Mouse (Mus musculus) mouse embryonic stem cell (cell line): ENCODE results near the gene Zfp775.
"Not testable (repeated sequence)": the region's sequence is repeated elsewhere in the genome, so short reads cannot be mapped to it uniquely, and the experiment has no call there.

ENCODE experiments used
- in situ Hi-C, 2 experiments: fragments of 300-500 bp; cut with MboI; formaldehyde crosslinking; loops; 1 replicate in 1 of 2; 3 replicates in 1 of 2; pipeline ENCODE4 v1.14.3; 2019 to 2020; ENCODE audit warnings: low sequenced_read_pairs in 2 of 2, low pct_unique_long_range_greater_than_20kb in 1 of 2, mixed read lengths in 1 of 2; ENCODE audit not compliant: unreplicated experiment in 1 of 2

The Zfp775 gene

DNA sequence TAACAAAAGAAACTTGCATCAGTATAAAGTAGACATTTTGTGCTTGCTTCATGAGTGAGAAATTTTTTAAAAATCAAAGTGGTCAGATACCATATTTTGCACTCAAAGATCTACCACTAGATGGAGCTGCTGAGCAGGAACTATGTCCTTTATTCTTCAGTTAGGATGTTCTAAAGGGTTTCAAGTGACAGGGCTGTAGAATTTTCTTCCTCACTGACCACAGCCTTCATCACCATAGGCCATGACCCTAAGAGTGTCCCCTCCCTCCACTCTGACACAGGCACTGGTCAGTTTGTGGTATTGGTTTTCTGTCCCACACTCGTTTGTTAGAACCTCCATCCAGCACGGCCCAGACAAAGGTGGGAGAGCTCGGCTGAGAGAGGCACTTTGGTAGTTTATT lies 19.8 kb upstream of the Zfp775 start:
- in situ Hi-C loops = no loop called here

DNA sequence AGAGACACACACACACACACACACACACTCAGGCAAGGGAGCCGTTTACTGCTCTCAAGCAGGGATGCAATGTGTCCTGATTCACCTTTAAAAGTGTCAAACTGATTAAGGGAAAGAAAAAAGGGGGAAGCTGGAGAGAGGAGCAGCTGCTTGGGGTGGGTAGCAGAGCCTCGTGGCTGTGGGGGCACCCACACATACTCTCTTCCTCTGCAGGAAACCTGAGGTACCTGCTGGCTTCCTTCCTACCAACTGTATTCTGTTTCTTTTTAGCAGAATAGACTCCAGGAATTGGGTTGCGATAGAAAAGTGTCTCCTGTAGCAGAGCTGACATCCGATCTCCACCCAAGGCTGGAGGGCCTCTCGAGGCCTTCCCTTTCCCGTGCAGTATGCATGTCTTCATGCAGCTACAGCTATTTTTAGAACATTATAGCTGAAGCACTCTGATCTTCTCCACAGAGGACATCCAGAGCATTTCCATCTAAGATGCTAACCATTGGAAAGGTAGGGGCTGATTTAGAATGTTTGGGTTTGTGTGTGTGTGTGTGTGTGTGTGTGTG lies 12.6 kb upstream of the Zfp775 start, which contains the start of gene Gm45021:
Gm45021 (plus strand) TSS at position 417 of the 557 bp plus-strand sequence.
- in situ Hi-C loops = no loop called here

DNA sequence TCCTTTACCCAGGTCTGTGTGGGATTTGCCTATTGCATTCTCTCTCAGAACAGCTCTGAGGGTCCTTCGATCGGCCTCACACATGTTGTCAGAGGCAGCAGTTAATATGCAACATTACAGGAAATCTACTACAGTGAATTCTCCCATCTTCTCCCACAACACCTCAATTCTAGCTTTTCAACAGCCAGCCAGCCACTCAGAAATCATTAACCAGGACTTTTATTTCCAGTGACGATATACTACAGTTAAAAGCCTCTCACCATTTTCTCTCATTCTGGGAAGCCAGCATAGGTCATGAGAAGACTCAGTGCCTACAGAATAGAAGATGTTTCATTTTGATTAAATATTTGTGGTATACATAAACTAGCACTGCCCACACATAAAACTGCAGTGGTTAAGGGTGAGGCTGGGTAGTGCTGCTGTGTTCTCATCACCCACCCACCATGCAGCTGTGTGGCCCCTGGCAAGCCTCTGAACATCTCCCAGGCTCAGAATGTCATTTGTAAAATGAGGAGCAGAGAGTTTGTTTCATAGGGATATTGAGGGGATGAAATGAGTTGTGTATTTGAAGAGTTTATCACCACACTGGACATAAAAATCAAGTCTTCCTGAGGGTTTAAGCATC lies 10.5 kb upstream of the Zfp775 start:
- in situ Hi-C loops = no loop called here

DNA sequence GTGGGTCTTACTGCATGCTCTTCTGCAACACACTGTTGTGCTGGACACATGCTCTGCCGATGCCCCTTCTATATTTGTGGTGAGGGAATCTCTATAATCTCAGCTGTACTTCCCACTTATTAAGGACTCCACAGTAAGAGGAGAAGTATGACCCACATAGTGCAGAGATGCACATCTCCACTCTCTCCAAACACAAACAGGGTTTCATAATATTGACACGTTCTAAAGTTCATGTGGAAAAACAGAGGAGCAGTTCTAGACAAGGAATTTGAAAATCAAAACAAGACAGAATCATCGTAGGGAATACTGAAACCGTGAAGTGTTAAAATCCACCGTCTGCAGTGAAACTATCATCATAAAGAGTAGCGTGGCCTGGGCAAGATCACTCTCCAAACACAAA lies 10.0 kb upstream of the Zfp775 start:
- in situ Hi-C loops = no loop called here

DNA sequence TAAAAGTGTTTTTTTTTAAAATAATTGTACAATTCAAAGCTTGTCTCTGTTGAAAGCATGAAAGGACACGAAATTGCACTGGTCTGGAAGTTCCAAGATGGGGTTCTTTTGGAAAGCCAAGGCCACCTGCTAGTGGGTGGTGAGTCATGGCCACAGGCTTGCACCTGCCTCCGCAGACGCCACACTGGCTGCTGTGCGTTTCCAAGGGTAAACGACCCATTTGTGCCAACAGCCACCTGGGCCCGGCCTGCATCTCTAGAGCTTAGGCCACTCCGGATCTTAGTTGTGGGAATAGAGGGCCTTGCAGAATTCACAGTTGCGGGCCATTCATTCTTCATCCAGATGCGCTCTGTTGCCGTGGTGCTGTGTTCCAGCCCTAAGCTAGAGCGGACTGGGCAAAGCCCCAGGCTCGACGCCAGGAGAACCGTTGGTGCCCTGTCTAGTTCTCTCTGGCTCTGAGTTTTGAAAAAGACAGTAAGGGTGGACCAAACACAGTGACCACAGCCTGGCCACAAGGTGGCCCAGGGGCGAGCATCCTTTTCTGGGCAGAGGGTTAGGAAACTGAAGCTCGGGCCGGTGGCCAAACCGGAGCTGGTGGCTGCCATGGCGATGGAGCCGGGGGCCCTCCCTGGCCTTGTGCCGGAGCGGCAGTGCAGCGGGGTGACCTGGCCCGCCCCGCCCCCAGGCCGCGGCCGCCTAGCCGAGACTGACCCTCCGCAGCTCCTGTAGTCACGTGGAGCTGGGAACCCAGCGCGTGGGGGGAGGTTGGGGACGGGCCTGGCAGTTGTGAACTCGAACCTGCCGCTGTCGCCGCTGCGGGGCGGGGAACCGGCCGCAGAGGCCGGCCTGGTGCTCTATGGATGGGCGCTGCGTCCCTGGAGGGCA lies 8.5 kb upstream of the Zfp775 start, which contains the start of the genes Repin1 and Gm44965:
Repin1 (plus strand) TSS at position 726 of the 885 bp plus-strand sequence.
Gm44965 (plus strand) TSS at position 784 of the 885 bp plus-strand sequence.
- in situ Hi-C loops = no loop called here

DNA sequence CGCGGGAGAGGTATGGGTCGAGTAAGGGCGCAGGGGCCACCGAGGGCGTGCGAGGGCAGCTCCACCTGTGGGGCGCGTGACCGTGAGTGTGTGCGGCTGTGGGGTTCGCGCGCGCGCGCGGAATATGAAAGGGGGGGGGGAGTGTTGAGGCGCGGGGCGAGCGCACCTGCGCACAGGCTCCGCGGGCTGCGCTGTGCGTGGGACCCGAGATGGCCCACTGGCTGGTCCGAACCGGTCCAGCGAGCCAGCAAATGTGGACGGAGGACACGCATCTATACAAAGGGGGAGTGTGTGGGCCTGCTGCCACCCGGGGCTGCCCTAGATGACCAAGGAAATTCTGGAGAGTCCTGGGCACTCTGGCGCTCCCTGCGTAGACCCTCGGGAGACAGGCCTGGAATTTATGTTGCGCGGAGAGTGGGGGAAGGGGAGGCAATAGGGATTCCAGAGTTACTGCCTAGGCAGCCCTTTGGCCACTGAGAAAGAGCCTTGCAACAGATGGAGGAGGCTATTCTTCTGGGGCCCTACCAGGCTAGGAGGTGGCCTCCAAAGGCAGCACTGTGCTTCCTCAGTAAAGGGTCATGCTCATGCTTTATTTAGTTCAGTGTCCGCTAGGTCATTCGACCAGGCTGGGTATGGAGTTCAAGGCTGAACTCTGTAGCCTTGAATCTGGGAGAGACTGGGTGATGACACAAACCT lies 7.7 kb upstream of the Zfp775 start:
- in situ Hi-C loops = no loop called here

DNA sequence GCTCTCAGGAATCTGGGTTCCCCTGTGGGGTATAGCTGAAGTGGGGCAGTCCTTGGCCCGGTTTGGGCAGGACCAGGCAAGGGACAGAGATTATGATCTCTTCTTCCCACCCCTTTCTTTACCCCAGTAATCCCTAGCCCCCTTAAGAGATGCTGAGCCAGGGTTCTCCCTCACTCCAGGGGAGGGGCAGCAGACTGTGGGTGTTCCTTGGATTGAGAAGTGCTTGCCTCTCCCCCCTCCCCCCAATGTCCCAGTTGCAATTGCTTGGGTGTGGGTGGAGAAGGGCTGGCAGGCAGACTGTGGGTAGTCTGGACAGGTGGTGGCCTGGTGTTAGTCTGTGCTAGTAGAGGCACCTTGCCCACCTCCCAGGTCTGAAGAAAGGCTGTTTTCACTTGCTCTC lies 6.6 kb upstream of the Zfp775 start:
- in situ Hi-C loops = no loop called here

DNA sequence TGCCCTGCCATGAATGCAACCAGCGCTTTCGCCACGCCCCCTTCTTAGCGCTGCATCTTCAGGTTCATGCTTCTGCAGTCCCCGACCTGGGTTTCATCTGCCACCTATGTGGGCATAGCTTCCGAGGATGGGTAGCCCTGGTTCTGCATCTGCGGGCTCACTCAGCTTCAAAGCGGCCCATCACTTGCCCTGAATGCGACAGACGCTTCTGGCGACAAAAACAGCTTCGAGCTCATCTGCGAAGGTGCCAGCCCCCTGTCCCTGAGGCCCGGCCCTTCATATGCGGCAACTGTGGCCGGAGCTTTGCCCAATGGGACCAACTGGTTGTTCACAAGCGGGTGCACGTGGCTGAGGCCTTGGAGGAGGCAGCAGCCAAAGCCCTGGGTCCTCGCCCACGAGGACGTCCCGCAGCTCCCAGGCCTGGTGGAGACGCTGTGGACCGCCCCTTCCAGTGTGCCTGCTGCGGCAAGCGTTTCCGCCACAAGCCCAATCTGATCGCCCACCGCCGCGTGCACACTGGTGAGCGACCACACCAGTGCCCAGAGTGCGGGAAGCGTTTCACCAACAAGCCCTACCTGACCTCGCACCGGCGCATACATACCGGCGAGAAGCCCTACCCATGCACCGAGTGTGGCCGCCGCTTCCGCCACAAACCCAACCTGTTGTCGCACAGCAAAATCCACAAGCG lies 5.2 kb upstream of the Zfp775 start:
- in situ Hi-C loops = no loop called here

DNA sequence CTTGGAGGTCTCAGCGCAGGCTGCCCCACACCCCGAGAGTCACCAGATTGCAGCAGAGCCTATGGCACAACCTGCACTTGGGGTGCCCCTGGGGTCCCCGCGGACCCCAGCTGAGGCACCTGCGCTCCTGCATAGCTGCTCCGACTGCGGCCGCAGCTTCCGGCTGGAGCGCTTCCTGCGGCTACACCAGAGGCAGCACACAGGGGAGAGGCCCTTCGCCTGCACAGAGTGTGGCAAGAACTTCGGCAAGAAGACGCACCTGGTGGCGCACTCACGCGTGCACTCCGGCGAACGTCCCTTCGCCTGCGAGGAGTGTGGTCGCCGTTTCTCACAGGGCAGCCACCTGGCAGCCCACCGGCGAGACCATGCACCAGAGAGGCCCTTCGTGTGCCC lies 4.6 kb upstream of the Zfp775 start:
- in situ Hi-C loops = no loop called here

DNA sequence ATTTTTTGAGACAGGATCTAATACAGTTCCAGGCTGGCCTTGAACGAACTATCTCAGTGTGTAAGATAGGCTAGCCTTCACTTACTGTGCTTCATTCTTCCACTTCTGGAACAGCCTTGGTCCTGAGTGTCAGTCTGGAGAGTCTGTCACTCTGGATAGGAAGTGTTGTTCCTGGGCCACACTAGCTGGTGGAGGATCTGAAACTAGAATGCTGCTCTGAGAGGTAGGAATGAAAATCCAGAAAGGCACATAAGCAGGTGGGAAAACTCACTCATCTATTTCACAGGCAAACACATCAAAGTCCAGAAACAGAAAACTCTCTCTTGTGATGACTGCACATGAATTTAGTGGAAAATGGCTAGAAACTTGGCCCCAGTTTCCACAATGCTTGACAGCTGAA lies 1.3 kb upstream of the Zfp775 start:
- in situ Hi-C loops = no loop called here

DNA sequence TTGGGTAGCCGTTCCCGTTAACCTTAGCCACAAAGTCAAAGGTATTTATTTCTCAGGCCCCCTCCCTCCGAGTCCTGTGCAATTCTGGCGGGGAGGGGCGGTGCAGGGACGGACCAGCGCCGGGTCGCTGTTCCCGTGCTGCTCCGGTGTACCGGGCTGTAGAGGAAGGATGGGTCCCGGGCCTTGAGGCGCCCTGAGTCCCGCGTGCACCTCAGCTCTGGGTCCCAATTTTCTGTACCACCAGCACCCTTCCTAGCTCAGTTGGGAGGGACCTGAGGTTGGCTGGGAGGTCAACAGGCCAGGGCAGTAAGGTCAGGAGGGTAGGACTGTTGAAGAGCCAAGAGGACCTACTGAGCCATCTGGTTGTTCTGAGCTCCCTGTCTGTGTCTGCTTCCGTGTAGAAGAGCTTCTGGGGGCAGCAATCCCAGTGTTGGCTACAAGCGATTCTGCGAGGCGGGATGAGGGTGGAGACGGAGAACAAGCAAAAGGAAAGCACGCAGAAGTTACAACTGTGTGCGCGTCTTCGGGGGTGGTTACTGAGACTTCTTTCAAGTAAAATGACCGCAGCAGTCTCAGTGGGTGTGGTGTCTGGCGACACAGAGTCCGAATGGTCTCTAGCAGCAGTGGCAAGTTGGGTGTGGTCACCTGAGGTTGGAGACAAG lies 348 bp downstream of the Zfp775 start:
- in situ Hi-C loops = no loop called here

DNA sequence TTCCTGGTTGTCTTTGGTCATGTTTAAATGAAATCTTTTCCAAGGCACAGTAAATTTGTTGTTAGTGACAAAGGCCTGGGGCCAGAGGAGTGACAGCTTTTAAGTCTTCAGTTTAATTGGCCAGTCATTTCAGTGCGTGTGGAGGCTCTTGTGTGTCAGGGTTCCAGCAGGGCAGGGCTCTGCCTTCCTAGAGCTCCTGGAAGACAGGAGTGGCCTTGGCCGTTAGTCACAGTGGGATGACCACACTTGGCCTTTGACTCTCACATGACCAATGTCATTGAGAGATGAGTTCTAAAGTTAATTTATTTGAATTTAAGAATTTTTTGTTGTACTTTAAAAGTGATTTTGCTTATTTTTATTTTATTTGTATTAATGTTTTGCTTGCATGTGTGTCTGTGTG lies 6.3 kb downstream of the Zfp775 start:
- in situ Hi-C loops = no loop called here

DNA sequence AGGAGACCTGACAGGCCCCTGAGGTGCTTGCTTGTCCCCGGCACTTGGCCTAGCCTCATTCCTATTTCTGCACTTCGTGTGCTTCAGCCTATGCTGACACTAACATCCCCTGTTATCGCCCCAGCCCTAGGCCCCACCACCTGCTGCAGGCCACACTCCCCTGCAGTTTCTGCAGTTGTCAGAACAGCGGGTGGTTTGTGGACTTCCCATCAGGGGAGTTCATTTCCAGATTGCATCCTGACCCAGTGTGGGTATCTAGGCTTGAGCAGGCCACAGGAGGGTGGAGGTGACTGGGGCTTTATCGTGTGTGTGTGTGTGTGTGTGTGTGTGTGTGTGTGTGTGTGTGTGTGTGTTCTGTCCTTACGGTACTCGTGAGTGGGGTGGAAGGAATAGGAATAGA lies 7.6 kb downstream of the Zfp775 start:
- in situ Hi-C loops = no loop called here

DNA sequence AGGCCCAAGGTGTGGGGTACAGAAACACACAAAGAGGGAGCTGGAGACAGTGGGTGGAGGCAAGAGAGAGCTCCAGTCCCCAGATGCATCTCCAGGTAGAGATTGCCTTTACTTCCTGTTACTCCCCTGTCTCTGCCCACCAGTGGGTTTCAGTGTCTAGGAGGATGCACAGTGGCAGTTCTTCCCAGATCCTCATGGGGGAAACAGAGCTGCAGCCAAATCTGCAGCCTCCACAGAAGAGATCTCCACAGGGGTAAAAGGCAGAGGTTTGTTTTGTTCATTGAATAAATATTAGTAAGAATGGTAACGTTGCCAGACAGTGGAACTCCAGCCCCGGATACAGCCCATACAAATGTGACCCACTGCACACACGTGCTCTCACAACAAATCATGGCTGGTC lies 8.8 kb downstream of the Zfp775 start:
- in situ Hi-C loops = no loop called here

DNA sequence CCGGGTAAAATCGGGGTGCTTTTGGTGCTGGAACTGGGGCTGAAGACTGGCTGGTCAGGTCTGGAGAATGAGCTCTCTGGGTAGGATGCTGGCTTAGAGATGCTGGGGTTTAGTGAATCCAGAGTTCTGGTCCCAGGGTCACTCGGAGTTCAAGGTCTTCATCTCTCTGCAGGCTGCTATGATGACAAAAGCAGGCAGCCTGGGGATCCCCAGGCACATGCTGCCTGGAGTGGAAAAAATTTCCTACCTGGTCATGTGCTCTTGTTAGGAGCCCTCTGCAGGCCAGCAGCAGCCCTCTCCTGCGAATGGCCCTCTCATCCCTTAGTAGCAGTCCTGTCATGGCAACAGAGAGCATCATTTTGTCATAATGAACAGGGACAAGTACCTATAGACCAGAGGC lies 11.6 kb downstream of the Zfp775 start:
- in situ Hi-C loops = no loop called here

DNA sequence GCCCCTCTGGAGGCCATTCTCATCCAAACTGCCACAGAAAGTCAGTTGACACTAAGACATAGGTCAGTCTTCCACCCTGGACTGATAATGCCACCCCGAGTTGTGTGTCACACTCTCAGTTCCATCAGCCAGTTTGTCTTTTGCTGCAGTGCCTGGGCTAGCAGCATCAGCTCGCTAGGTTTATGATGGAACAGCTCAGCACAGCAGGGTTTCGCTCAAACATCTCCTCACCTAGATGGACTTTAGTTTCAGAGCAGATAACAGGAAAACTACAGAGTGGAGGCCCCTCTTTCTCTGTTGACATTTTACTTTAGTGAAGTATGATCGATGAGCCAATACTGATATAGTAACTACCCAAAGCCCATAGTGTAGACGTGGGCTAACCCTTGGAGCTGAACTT lies 12.9 kb downstream of the Zfp775 start:
- in situ Hi-C loops = no loop called here

DNA sequence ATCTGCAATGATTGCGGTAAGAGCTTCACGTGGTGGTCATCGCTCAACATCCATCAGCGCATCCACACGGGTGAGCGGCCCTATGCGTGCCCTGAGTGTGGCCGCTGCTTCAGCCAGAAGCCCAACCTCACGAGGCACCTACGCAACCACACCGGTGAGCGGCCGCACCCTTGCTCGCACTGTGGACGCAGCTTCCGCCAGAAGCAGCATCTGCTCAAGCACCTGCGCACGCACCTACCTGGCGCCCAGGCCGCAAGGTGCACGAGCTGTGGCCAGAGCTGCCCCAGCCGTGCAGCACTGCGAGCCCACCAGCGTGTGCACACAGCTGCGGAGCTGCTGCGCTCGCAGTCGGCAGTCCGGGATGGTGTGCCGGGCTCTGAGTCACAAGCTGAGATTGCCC lies 18.2 kb downstream of the Zfp775 start:
- in situ Hi-C loops = no loop called here

DNA sequence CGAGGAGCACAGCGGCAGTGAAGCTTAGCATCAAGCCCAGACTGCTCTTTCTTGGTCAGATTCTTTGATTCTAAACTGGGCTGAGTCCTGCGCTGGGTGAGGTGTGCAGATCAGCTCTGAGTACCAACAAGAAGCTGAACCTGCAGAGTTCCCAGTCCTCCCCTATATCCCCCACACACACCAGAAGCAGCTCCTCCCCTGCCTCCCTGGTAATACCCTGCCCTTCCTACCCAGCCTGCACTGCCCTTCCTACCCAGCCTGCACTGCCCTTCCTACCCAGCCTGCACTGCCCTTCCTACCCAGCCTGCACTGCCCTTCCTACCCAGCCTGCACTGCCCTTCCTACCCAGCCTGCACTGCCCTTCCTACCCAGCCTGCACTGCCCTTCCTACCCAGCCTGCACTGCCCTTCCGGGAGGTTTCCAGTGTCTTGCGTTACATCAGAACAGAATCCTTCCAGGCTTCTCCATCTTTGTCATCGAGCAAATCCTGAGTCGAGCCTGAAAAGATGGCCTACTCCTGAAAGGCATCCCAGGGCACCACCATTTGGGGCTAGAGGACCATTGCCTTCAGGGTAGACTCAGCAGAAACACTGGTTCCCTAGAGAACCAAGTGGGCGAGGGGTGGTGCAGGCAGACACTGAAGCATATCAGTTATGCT lies 20.5 kb downstream of the Zfp775 start:
- in situ Hi-C loops = not testable (repeated sequence)
